Mouse (Mus musculus) embryonic facial prominence, embryonic 13.5 days (tissue): Measurements from ENCODE around the gene Cbfa2t2. TPM values are rescaled to one million over a fixed set of nuclear protein-coding genes. Genes with fewer than 3 reads are reported as not detected.

Source experiments
- ATAC-seq: fragments of 200-750 bp; cut with Nextera tagmentation; 2 replicates; pipeline ENCODE4 v1.8.0; 2017; ENCODE audit warnings: low read depth; ENCODE audit not compliant: insufficient number of reproducible peaks, insufficient read depth, low FRiP score, low TSS enrichment
- H3K27ac ChIP-seq: fragments of 300-500 bp; sonication (generic); 2 replicates; pipeline ENCODE4 v1.5.1; 2015; ENCODE audit warnings: moderate library complexity, mild to moderate bottlenecking, inconsistent platforms
- H3K27me3 ChIP-seq: fragments of 300-500 bp; sonication (generic); 2 replicates; pipeline ENCODE4 v1.6.1; 2015; ENCODE audit warnings: mild to moderate bottlenecking, inconsistent platforms
- H3K36me3 ChIP-seq: fragments of 300-500 bp; sonication (generic); 2 replicates; pipeline ENCODE4 v1.6.1; 2015; ENCODE audit warnings: mild to moderate bottlenecking, inconsistent platforms
- H3K4me1 ChIP-seq: fragments of 300-500 bp; sonication (generic); 2 replicates; pipeline ENCODE4 v1.6.1; 2015; ENCODE audit warnings: inconsistent platforms
- H3K4me2 ChIP-seq: fragments of 300-500 bp; sonication (generic); 2 replicates; pipeline ENCODE4 v1.6.1; 2015; ENCODE audit warnings: moderate library complexity, mild to moderate bottlenecking, inconsistent platforms
- H3K4me3 ChIP-seq: fragments of 300-500 bp; sonication (generic); 2 replicates; pipeline ENCODE4 v1.5.1; 2015; ENCODE audit warnings: mild to moderate bottlenecking, inconsistent platforms
- H3K9ac ChIP-seq: fragments of 300-500 bp; sonication (generic); 2 replicates; pipeline ENCODE4 v1.6.1; 2015; ENCODE audit warnings: mild to moderate bottlenecking, inconsistent platforms
- H3K9me3 ChIP-seq: fragments of 300-500 bp; sonication (generic); 2 replicates; pipeline ENCODE4 v1.6.1; 2016; ENCODE audit warnings: inconsistent platforms
- WGBS: fragments of 180-500 bp; shearing (Covaris S2); methylation state at CpG from one replicate; pipeline ENCODE4 v1.1.7; 2015; ENCODE audit warnings: mixed read lengths; 5-methylcytosine and 5-hydroxymethylcytosine counted together
- polyA plus RNA-seq: library from polyadenylated mRNA; unstranded; fragments of >200 nt; fragmentation: Nextera tagmentation; extraction: Ambion mirVana; gene quantifications from 2 replicates; pipeline ENCODE4 v1.2.1, GENCODE M21; 2015

Gene Cbfa2t2
- polyA plus RNA-seq, 1 experiment from 2014 or later, result 54.0 TPM

- peaks cover 10% of the 10 kb centered on the region for H3K27me3 ChIP-seq
- no peak overlapping the region for H3K4me3 ChIP-seq
- no peaks in the 10 kb centered on the region for H3K9me3 ChIP-seq
- no peak overlapping the region for H3K27ac ChIP-seq
- 52% methylated on average over 2 of the region's 2 CpGs for WGBS
- no peak for ATAC-seq
- no peaks in the 10 kb centered on the region for H3K36me3 ChIP-seq
- H3K9ac ChIP-seq, result 0 out of 2 replicates have a peak overlapping the region, but pooled peaks have one; percentile 21
- peaks cover 22% of the 10 kb centered on the region; the same call in 1 of the 2 replicates for H3K4me1 ChIP-seq
- H3K4me2 ChIP-seq, result no peak overlapping the region
Measured at GRCm38 (mm10) chr2:154410355-154410754, 25.9 kb upstream of the Cbfa2t2 start.

- 66% methylated on average over 7 of the region's 7 CpGs for WGBS
- no peak overlapping the region for H3K9ac ChIP-seq
- H3K4me2 ChIP-seq, result no peak overlapping the region
- no peaks in the 10 kb centered on the region for H3K9me3 ChIP-seq
- H3K36me3 ChIP-seq, result no peaks in the 10 kb centered on the region
- no peak overlapping the region for H3K27ac ChIP-seq
- peaks cover 15% of the 10 kb centered on the region; the same call in 1 of the 2 replicates for H3K4me1 ChIP-seq
- H3K4me3 ChIP-seq, result no peak overlapping the region
- ATAC-seq, result no peak
- H3K27me3 ChIP-seq, result peaks cover 4% of the 10 kb centered on the region
Measured at GRCm38 (mm10) chr2:154412018-154412666, 24.1 kb upstream of the Cbfa2t2 start.

- Histone ChIP-seq H3K9me3 (no peaks in the 10 kb centered on the region), H3K27ac (no peak overlapping the region), H3K36me3 (no peaks in the 10 kb centered on the region), H3K4me2 (no peak overlapping the region), H3K4me3 (no peak overlapping the region), H3K4me1 (0 out of 2 replicates have a peak, but pooled peaks cover 5% of the 10 kb centered on the region), H3K27me3 (no peaks in the 10 kb centered on the region), H3K9ac (no peak overlapping the region)
- WGBS, result 4% methylated on average over 3 of the region's 3 CpGs
- no peak for ATAC-seq
Measured at GRCm38 (mm10) chr2:154417107-154417506, 19.2 kb upstream of the Cbfa2t2 start.

GRCm38 (mm10) chr2:154418001-154418400 is 18.3 kb upstream of the Cbfa2t2 start:
- Histone ChIP-seq H3K9me3 (no peaks in the 10 kb centered on the region), H3K27ac (no peak overlapping the region), H3K4me3 (no peak overlapping the region), H3K36me3 (no peaks in the 10 kb centered on the region), H3K4me1 (0 out of 2 replicates have a peak, but pooled peaks cover 5% of the 10 kb centered on the region), H3K4me2 (no peak overlapping the region), H3K27me3 (no peaks in the 10 kb centered on the region), H3K9ac (no peak overlapping the region)
- WGBS, result 85% methylated on average over 7 of the region's 7 CpGs
- no peak for ATAC-seq

GRCm38 (mm10) chr2:154419631-154420515 is 16.4 kb upstream of the Cbfa2t2 start:
- no peak for ATAC-seq
- H3K36me3 ChIP-seq, result no peaks in the 10 kb centered on the region
- H3K4me2 ChIP-seq, result no peak overlapping the region
- no peaks in the 10 kb centered on the region for H3K27me3 ChIP-seq
- H3K4me1 ChIP-seq, result 0 out of 2 replicates have a peak, but pooled peaks cover 5% of the 10 kb centered on the region
- WGBS, result 72% methylated on average over 9 of the region's 9 CpGs
- no peak overlapping the region for H3K9ac ChIP-seq
- H3K4me3 ChIP-seq, result no peak overlapping the region
- no peak overlapping the region for H3K27ac ChIP-seq
- H3K9me3 ChIP-seq, result no peaks in the 10 kb centered on the region

GRCm38 (mm10) chr2:154420942-154421731 is 15.1 kb upstream of the Cbfa2t2 start:
- Histone ChIP-seq H3K9me3 (no peaks in the 10 kb centered on the region), H3K4me3 (no peak overlapping the region)
- no peak for ATAC-seq

GRCm38 (mm10) chr2:154422181-154422580 is 14.1 kb upstream of the Cbfa2t2 start:
- no peaks in the 10 kb centered on the region for H3K9me3 ChIP-seq
- no peaks in the 10 kb centered on the region for H3K27me3 ChIP-seq
- no peak overlapping the region for H3K9ac ChIP-seq
- H3K4me3 ChIP-seq, result no peak overlapping the region
- peaks cover 14% of the 10 kb centered on the region for H3K4me1 ChIP-seq
- 70% methylated on average over 5 of the region's 5 CpGs for WGBS
- H3K4me2 ChIP-seq, result no peak overlapping the region
- ATAC-seq, result no peak
- H3K27ac ChIP-seq, result no peak overlapping the region
- no peaks in the 10 kb centered on the region for H3K36me3 ChIP-seq

More at GRCm38 (mm10) chr2:154420942-154421731, 15.1 kb upstream of the Cbfa2t2 start:
- H3K4me2 ChIP-seq, result no peak overlapping the region
- H3K27me3 ChIP-seq, result no peaks in the 10 kb centered on the region
- no peaks in the 10 kb centered on the region for H3K36me3 ChIP-seq
- H3K4me1 ChIP-seq, result peaks cover 8% of the 10 kb centered on the region
- WGBS, result 23% methylated on average over 7 of the region's 7 CpGs
- H3K9ac ChIP-seq, result no peak overlapping the region
- no peak overlapping the region for H3K27ac ChIP-seq

GRCm38 (mm10) chr2:154423548-154423947 is 12.7 kb upstream of the Cbfa2t2 start:
- 93% methylated on average over 2 of the region's 2 CpGs for WGBS
- Histone ChIP-seq H3K27ac (no peak overlapping the region), H3K4me1 (peaks cover 21% of the 10 kb centered on the region), H3K9ac (no peak overlapping the region), H3K4me2 (no peak overlapping the region), H3K9me3 (no peaks in the 10 kb centered on the region), H3K36me3 (no peaks in the 10 kb centered on the region), H3K27me3 (peaks cover 8% of the 10 kb centered on the region), H3K4me3 (no peak overlapping the region)
- ATAC-seq, result no peak

GRCm38 (mm10) chr2:154425522-154425921 is 10.8 kb upstream of the Cbfa2t2 start:
- Histone ChIP-seq H3K4me2 (no peak overlapping the region), H3K36me3 (no peaks in the 10 kb centered on the region), H3K9ac (no peak overlapping the region), H3K27ac (no peak overlapping the region), H3K27me3 (peaks cover 15% of the 10 kb centered on the region), H3K4me1 (peaks cover 16% of the 10 kb centered on the region), H3K4me3 (no peak overlapping the region), H3K9me3 (no peaks in the 10 kb centered on the region)
- no peak for ATAC-seq
- WGBS, result 88% methylated on average over 3 of the region's 3 CpGs

GRCm38 (mm10) chr2:154426188-154426904 is 9.9 kb upstream of the Cbfa2t2 start:
- Histone ChIP-seq H3K27me3 (peaks cover 15% of the 10 kb centered on the region), H3K27ac (peak overlapping the region; percentile 57), H3K4me1 (peaks cover 16% of the 10 kb centered on the region), H3K9me3 (no peaks in the 10 kb centered on the region), H3K4me2 (peak overlapping the region; percentile 70), H3K4me3 (peak overlapping the region; percentile 46), H3K9ac (peak overlapping the region; percentile 77), H3K36me3 (no peaks in the 10 kb centered on the region)
- 3% methylated on average over 25 of the region's 25 CpGs for WGBS
- peak; percentile 65; the same call in 1 of the 2 replicates for ATAC-seq
